Mouse (Mus musculus): ENCODE results near the gene Pex1. TPM values are rescaled to one million over a fixed set of nuclear protein-coding genes. Genes with fewer than 3 reads are reported as not detected.

Pex1 gene
- total RNA-seq (2014; rRNA removed): 21.0 and 24.1 TPM in 2 replicates
- 19.2 and 21.2 TPM in 2 replicates for polyA plus RNA-seq (2015; fragmentation: Nextera tagmentation; extraction: Ambion mirVana)

DNA sequence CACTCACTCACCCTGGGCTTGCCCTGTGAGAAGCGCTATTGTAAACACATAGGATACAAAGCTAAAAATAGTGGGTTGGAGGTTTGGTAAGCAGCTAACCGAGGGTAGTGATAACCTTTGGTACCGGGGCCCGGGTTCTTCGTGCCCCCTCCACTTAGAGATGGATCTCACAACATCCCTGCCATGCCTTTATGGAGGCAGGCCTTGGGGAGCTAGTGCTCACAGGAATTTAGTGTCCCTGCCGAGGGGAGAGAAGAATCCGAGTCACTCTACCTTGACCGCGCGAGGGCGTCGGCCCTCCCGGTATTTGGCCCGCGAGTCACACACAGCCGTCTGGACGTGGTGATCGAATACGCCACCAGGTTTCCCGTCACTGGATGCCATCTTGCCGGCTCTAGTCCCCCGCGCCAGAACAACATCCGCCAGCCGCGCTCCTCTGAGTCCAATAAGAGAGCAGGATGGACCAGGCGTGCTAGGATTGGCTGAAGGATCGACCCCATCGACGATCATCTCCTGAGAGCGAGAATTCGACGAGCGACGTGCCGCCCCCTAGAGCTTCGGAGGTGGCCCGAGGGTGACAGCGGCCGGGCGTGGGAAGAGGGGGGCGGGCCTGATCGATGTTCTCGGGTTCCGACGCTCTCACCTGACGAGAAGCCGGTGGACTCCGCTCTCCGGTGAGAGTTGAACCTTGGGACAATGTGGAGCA lies at the start of gene Pex1:
Gene Pex1, plus strand, starts transcription at position 374 of the 706 bp plus-strand sequence.
- WGBS: under 1% methylated on average over 50 of the region's 50 CpGs
- peak within 1 kb of the TSS; percentile 72 for H3K4me3 ChIP-seq (ENCODE audit: low read depth, low read length)
- no peaks in the 10 kb centered on the region for H3K27me3 ChIP-seq (ENCODE audit: insufficient read depth, low read length)
- H3K27ac ChIP-seq (ENCODE audit: low read depth, low read length): peak within 1 kb of the TSS; percentile 87
- ATAC-seq (ENCODE audit: low FRiP score): peak; percentile 98
- peak within 1 kb of the TSS; percentile 72 for H3K4me2 ChIP-seq (ENCODE audit: low read depth, low read length, poor library complexity, severe bottlenecking)
- peaks cover 7% of the 10 kb centered on the region; the same call in 1 of the 2 replicates for H3K4me1 ChIP-seq (ENCODE audit: insufficient read depth, low read length)
- peak within 1 kb of the TSS; percentile 77 for H3K9ac ChIP-seq (replicated peaks; ENCODE audit: low read length, poor library complexity, severe bottlenecking)
- peak; percentile 65 for TF ChIP-seq CTCF (IDR thresholded peaks at IDR 0.05)
- peaks cover 12% of the 10 kb centered on the region for H3K36me3 ChIP-seq (ENCODE audit: insufficient read depth, low read length)
- H3K9me3 ChIP-seq (ENCODE audit: low read length): no peaks in the 10 kb centered on the region
- DNase-seq (ENCODE audit: low spot score): peak; percentile 98

DNA sequence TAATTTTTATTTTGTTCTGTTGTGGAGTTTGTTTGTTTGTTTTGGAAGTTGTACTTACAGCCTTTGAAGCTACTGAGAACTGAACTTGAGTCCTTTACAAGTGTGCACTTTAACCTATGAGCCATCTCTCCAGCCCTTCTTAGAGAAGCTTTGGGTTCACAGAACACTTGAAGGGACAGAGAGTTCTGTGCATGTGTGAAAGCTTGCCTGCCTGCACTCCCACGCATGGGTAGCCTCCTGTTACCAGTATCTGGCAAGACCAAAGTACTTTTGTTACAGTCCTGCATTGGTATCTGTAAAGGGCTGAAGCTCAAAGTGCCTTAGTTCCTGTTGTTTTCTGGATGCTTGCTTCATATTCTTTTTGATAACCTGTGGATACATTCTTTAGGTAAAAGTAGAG lies 49.6 kb upstream of the Pex1 start:
- 83% methylated on average over 1 of the region's 1 CpGs for WGBS
- Histone ChIP-seq H3K9ac (replicated peaks; ENCODE audit: low read length, poor library complexity, severe bottlenecking) (no peak overlapping the region), H3K4me3 (ENCODE audit: low read depth, low read length) (no peak overlapping the region), H3K9me3 (ENCODE audit: low read length) (no peaks in the 10 kb centered on the region), H3K27ac (ENCODE audit: low read depth, low read length) (no peak overlapping the region), H3K27me3 (ENCODE audit: insufficient read depth, low read length) (no peaks in the 10 kb centered on the region), H3K4me1 (ENCODE audit: insufficient read depth, low read length) (peaks cover 5% of the 10 kb centered on the region; the same call in 1 of the 2 replicates), H3K4me2 (ENCODE audit: low read depth, low read length, poor library complexity, severe bottlenecking) (no peak overlapping the region), H3K36me3 (ENCODE audit: insufficient read depth, low read length) (no peaks in the 10 kb centered on the region)
- no peak for TF ChIP-seq CTCF (IDR thresholded peaks at IDR 0.05)
- ATAC-seq (ENCODE audit: low FRiP score): no peak
- DNase-seq (ENCODE audit: low spot score): no peak

DNA sequence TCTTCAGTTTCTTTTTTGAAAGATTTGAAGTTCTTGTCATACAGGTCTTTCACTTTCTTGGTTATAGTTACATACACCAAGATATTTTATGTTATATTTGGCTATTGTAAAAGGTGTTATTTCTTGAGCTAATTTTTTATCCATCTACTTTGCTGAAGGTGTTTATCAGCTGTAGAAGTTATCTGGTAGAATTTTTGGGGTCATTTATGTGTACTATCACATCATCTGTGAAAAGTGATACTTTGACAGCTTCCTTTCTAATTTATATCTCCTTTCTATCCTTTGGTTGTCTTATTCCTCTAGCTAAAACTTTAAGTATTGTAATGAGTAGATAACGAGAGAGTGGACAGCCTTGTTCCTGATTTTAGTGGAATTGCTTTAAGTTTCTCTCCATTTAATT lies 44.4 kb upstream of the Pex1 start:
- Histone ChIP-seq H3K4me1 (ENCODE audit: insufficient read depth, low read length) (no peaks in the 10 kb centered on the region), H3K4me2 (ENCODE audit: low read depth, low read length, poor library complexity, severe bottlenecking) (no peak overlapping the region), H3K27ac (ENCODE audit: low read depth, low read length) (no peak overlapping the region), H3K4me3 (ENCODE audit: low read depth, low read length) (no peak overlapping the region), H3K27me3 (ENCODE audit: insufficient read depth, low read length) (no peaks in the 10 kb centered on the region), H3K36me3 (ENCODE audit: insufficient read depth, low read length) (peaks cover 16% of the 10 kb centered on the region), H3K9ac (replicated peaks; ENCODE audit: low read length, poor library complexity, severe bottlenecking) (no peak overlapping the region), H3K9me3 (ENCODE audit: low read length) (no peaks in the 10 kb centered on the region)
- ATAC-seq (ENCODE audit: low FRiP score) (no peak), DNase-seq (ENCODE audit: low spot score) (no peak)
- no peak for TF ChIP-seq CTCF (IDR thresholded peaks at IDR 0.05)
- WGBS: 100% methylated on average over 1 of the region's 1 CpGs

DNA sequence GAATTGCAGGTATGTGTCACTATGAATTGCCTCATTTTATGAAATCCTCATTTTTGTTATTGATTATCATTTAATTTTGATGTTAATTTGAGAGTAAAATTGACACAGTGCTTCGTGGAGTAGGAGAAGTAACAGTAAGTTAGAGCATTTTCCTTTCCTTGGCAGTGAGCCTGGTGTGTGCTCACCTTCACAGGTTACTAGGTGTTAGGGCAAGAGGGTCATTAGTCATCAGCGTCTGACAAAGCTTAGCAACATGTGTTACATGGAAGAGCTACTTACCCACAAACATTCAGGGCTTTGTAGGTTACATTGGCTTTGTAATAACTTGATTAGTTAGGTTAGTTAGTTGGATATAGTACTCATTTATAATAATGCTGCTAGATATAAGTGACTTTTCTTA lies 41.7 kb upstream of the Pex1 start:
- ATAC-seq (ENCODE audit: low FRiP score) (no peak), DNase-seq (ENCODE audit: low spot score) (no peak)
- Histone ChIP-seq H3K27me3 (ENCODE audit: insufficient read depth, low read length) (no peaks in the 10 kb centered on the region), H3K4me2 (ENCODE audit: low read depth, low read length, poor library complexity, severe bottlenecking) (no peak overlapping the region), H3K4me3 (ENCODE audit: low read depth, low read length) (no peak overlapping the region), H3K9me3 (ENCODE audit: low read length) (no peaks in the 10 kb centered on the region), H3K27ac (ENCODE audit: low read depth, low read length) (no peak overlapping the region), H3K36me3 (ENCODE audit: insufficient read depth, low read length) (peaks cover 26% of the 10 kb centered on the region), H3K9ac (replicated peaks; ENCODE audit: low read length, poor library complexity, severe bottlenecking) (no peak overlapping the region), H3K4me1 (ENCODE audit: insufficient read depth, low read length) (no peaks in the 10 kb centered on the region)
- WGBS: 94% methylated on average over 2 of the region's 2 CpGs
- TF ChIP-seq CTCF (IDR thresholded peaks at IDR 0.05): no peak

DNA sequence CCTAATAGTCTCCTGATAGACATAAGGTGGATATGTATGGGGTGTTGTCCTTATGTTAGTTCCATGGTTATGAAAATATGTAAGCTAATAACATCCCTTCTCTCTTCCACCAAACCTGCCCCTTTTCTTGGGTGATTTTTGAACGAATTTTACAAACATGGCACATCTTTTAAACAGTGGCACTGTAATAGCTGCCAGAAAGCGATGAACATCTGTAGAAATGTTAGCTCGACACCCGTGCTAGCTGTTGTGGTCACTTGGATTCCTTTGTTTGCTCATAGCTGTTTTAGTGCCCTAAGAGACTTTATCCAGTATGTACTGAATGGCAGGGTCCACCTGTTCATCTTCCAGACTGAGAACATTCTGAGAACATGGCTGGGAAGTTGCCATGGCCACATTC lies 24.6 kb upstream of the Pex1 start, which contains the start of gene 1700109H08Rik:
Gene 1700109H08Rik, plus strand, starts transcription at position 301 of the 400 bp plus-strand sequence.
- ATAC-seq (ENCODE audit: low FRiP score) (no peak), DNase-seq (ENCODE audit: low spot score) (no peak)
- Histone ChIP-seq H3K27ac (ENCODE audit: low read depth, low read length) (no peak within 1 kb of the TSS), H3K36me3 (ENCODE audit: insufficient read depth, low read length) (peaks cover 58% of the 10 kb centered on the region), H3K4me3 (ENCODE audit: low read depth, low read length) (no peak within 1 kb of the TSS), H3K9me3 (ENCODE audit: low read length) (no peaks in the 10 kb centered on the region), H3K9ac (replicated peaks; ENCODE audit: low read length, poor library complexity, severe bottlenecking) (no peak within 1 kb of the TSS), H3K4me2 (ENCODE audit: low read depth, low read length, poor library complexity, severe bottlenecking) (no peak within 1 kb of the TSS), H3K27me3 (ENCODE audit: insufficient read depth, low read length) (no peaks in the 10 kb centered on the region), H3K4me1 (ENCODE audit: insufficient read depth, low read length) (no peaks in the 10 kb centered on the region)
- WGBS: 97% methylated on average over 4 of the region's 4 CpGs
- no peak for TF ChIP-seq CTCF (IDR thresholded peaks at IDR 0.05)

DNA sequence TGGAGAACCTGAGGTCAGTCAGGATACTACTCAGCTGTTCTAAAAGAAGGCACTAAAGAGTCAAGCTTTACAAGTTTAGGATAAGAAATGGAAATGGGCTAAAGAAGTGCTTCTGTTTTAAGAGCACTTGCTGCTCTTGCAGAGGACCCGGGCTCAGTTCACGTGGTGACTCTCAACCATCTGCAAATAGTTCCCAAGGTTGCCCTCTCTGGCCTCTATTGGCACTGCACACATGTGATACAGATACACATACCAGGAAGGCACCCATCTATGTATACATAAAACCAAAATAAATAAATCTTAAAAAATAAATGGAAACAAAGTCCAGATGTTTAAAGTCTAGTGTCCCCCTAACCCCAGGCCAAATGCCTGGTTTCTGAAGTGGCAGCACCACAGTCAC lies 21.0 kb upstream of the Pex1 start:
- H3K4me1 ChIP-seq (ENCODE audit: insufficient read depth, low read length): no peaks in the 10 kb centered on the region
- 95% methylated on average over 2 of the region's 2 CpGs for WGBS
- no peak for DNase-seq (ENCODE audit: low spot score)
- H3K9me3 ChIP-seq (ENCODE audit: low read length): no peaks in the 10 kb centered on the region
- no peak overlapping the region for H3K27ac ChIP-seq (ENCODE audit: low read depth, low read length)
- H3K27me3 ChIP-seq (ENCODE audit: insufficient read depth, low read length): no peaks in the 10 kb centered on the region
- H3K4me3 ChIP-seq (ENCODE audit: low read depth, low read length): no peak overlapping the region
- H3K36me3 ChIP-seq (ENCODE audit: insufficient read depth, low read length): peaks cover 66% of the 10 kb centered on the region
- ATAC-seq (ENCODE audit: low FRiP score): no peak
- no peak overlapping the region for H3K9ac ChIP-seq (replicated peaks; ENCODE audit: low read length, poor library complexity, severe bottlenecking)
- TF ChIP-seq CTCF (IDR thresholded peaks at IDR 0.05): no peak
- H3K4me2 ChIP-seq (ENCODE audit: low read depth, low read length, poor library complexity, severe bottlenecking): no peak overlapping the region

All from midbrain, postnatal 0 days (tissue).